Mouse (Mus musculus) neural tube, embryonic 12.5 days (tissue): ENCODE measurements around the gene Thsd7b. TPM values are rescaled to one million over a fixed set of nuclear protein-coding genes. Genes with fewer than 3 reads are reported as not detected.

Experiments
- ATAC-seq: fragments of 200-750 bp; cut with Nextera tagmentation; 2 replicates; pipeline ENCODE4 v1.8.0; 2017; ENCODE audit warnings: low read depth, mild to moderate bottlenecking, moderate TSS enrichment, moderate library complexity; ENCODE audit not compliant: low FRiP score
- H3K27ac ChIP-seq: fragments of 300-500 bp; sonication (generic); 2 replicates; pipeline ENCODE4 v1.5.1; 2016
- H3K27me3 ChIP-seq: fragments of 300-500 bp; sonication (generic); replicated peaks from 2 replicates; pipeline ENCODE4 v1.6.1; 2016; ENCODE audit warnings: mild to moderate bottlenecking
- H3K36me3 ChIP-seq: fragments of 300-500 bp; sonication (generic); 2 replicates; pipeline ENCODE4 v1.6.1; 2016; ENCODE audit warnings: mild to moderate bottlenecking
- H3K4me1 ChIP-seq: fragments of 300-500 bp; sonication (generic); 2 replicates; pipeline ENCODE4 v1.6.1; 2016
- H3K4me2 ChIP-seq: fragments of 300-500 bp; sonication (generic); replicated peaks from 2 replicates; pipeline ENCODE4 v1.6.1; 2016; ENCODE audit warnings: mild to moderate bottlenecking
- H3K4me3 ChIP-seq: fragments of 300-500 bp; sonication (generic); 2 replicates; pipeline ENCODE4 v1.5.1; 2016
- H3K9ac ChIP-seq: fragments of 300-500 bp; sonication (generic); 2 replicates; pipeline ENCODE4 v1.6.1; 2016; ENCODE audit warnings: mild to moderate bottlenecking
- H3K9me3 ChIP-seq: fragments of 300-500 bp; sonication (generic); 2 replicates; pipeline ENCODE4 v1.6.1; 2016; ENCODE audit warnings: mild to moderate bottlenecking
- WGBS: fragments of 180-500 bp; shearing (Covaris S2); methylation state at CpG from one replicate; pipeline ENCODE4 v1.1.7; 2016; 5-methylcytosine and 5-hydroxymethylcytosine counted together
- polyA plus RNA-seq: library from polyadenylated mRNA; unstranded; fragments of >200 nt; fragmentation: Nextera tagmentation; extraction: Ambion mirVana; gene quantifications from 2 replicates; pipeline ENCODE4 v1.2.1, GENCODE M21; 2016

Thsd7b gene
- polyA plus RNA-seq, 1 experiment from 2014 or later = 39.5 TPM

DNA sequence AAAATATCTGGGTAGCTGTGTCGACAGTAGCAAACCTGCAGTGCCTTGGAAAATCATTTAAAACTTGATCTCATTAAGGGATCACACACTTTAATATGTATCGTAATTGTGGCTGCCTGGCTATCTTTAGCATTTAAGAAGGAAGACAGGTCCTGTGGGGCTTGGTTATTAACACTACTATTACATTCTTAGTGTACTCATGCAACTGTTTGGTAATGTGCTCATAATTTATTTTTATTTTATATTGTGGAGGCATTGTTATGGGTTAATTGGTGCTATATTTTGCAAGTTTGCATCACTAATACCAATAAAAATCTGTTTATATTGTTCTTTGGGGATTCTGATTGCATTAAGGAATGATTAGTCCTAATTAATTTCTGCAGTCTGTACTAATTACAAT is 265.4 kb downstream of the Thsd7b start:
- Histone ChIP-seq H3K36me3 (no peaks in the 10 kb centered on the region), H3K4me3 (no peak overlapping the region), H3K27ac (no peak overlapping the region), H3K9ac (no peak overlapping the region), H3K27me3 (no peaks in the 10 kb centered on the region), H3K9me3 (no peaks in the 10 kb centered on the region), H3K4me1 (no peaks in the 10 kb centered on the region), H3K4me2 (no peak overlapping the region)
- peak; percentile 53; the same call in 1 of the 2 replicates for ATAC-seq
- WGBS = 63% methylated on average over 2 of the region's 2 CpGs

DNA sequence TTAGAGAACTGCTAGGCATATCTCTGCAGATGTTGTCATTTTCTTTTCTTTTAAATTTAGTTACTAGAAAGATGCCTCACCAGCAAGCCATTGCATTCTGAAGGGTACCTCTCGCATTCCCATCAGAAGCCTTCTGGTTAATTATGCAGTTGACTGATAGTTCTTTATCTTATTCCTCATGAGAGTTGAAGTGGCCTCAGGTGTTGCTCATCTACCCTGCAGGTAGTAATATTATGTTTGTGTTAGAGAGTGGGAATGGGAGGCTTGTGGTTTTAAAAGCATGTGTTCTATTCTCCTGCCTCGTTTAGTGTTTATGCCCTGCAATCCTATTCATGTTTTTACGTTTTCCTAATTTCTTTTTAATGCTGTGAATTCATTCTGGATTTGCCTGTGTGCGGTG is 265.9 kb downstream of the Thsd7b start:
- H3K9ac ChIP-seq = no peak overlapping the region
- no peak overlapping the region for H3K27ac ChIP-seq
- H3K27me3 ChIP-seq = no peaks in the 10 kb centered on the region
- ATAC-seq = 0 out of 2 replicates have a peak, but pooled peaks have one; percentile 25
- no peaks in the 10 kb centered on the region for H3K4me1 ChIP-seq
- H3K36me3 ChIP-seq = no peaks in the 10 kb centered on the region
- no peak overlapping the region for H3K4me3 ChIP-seq
- H3K4me2 ChIP-seq = no peak overlapping the region
- 77% methylated on average over 4 of the region's 4 CpGs for WGBS
- no peaks in the 10 kb centered on the region for H3K9me3 ChIP-seq

GRCm38 (mm10) chr1:129540751-129541150 is 267.6 kb downstream of the Thsd7b start:
- Histone ChIP-seq H3K36me3 (no peaks in the 10 kb centered on the region), H3K9me3 (no peaks in the 10 kb centered on the region), H3K9ac (no peak overlapping the region), H3K27ac (no peak overlapping the region), H3K4me2 (no peak overlapping the region), H3K27me3 (no peaks in the 10 kb centered on the region), H3K4me3 (no peak overlapping the region), H3K4me1 (no peaks in the 10 kb centered on the region)
- WGBS = 67% methylated on average over 1 of the region's 1 CpGs
- ATAC-seq = no peak

DNA sequence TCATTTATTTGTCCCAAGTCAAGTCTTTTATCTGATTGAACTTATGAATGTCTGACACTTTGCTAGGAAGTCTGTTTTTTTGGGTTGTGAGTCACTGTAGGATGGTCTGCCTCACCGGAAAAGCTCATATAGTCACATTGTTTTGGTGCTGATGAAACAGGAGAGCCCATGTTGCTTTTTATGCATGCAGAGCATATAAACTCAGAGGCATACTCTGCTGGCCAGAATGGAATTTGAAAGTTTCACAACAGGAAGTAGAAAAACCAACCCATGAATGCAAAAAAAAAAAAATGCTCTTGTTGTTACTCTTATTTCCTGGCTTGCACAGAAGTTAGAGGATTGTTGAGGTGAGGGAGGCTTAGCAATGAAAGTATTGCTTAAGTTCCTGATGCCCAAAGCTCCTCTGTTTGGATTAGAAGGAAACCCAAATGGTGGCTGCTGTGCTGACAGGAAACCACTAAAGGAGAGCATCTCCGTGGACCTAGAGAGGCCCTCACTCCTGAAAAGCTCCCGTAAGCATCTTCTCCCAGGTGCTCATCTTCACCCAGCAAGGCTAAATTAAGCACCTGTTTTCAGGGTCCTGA is 269.6 kb downstream of the Thsd7b start:
- H3K4me1 ChIP-seq = no peaks in the 10 kb centered on the region
- WGBS = 92% methylated on average over 3 of the region's 3 CpGs
- no peaks in the 10 kb centered on the region for H3K27me3 ChIP-seq
- no peaks in the 10 kb centered on the region for H3K36me3 ChIP-seq
- no peak overlapping the region for H3K27ac ChIP-seq
- no peak overlapping the region for H3K9ac ChIP-seq
- no peak overlapping the region for H3K4me3 ChIP-seq
- no peaks in the 10 kb centered on the region for H3K9me3 ChIP-seq
- no peak for ATAC-seq
- H3K4me2 ChIP-seq = no peak overlapping the region

DNA sequence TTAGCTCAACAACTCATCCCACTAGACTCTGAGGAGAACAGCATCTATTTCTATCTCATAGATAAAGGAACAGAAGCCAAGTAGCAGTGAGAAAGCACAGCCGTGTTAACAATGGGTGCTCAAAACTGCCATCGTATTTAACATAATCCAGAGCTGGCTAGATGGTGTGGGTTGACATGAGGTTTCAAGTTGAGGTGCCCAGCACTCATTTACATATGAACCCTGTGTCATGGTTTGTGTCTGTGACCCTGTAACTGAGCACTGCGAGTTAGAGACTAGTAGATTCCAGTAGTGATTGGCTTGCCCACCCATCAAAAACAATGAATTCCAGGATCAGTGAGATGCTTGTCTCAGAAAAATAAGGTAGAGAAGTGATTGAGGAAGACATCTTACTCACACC is 270.1 kb downstream of the Thsd7b start:
- H3K27ac ChIP-seq = no peak overlapping the region
- WGBS = 93% methylated on average over 3 of the region's 3 CpGs
- H3K4me3 ChIP-seq = no peak overlapping the region
- ATAC-seq = no peak
- no peaks in the 10 kb centered on the region for H3K4me1 ChIP-seq
- H3K4me2 ChIP-seq = no peak overlapping the region
- H3K9me3 ChIP-seq = no peaks in the 10 kb centered on the region
- no peaks in the 10 kb centered on the region for H3K27me3 ChIP-seq
- no peaks in the 10 kb centered on the region for H3K36me3 ChIP-seq
- no peak overlapping the region for H3K9ac ChIP-seq

GRCm38 (mm10) chr1:129558054-129558453 is 285.0 kb downstream of the Thsd7b start:
- WGBS = 94% methylated on average over 4 of the region's 4 CpGs
- Histone ChIP-seq H3K4me3 (no peak overlapping the region), H3K36me3 (no peaks in the 10 kb centered on the region), H3K4me2 (no peak overlapping the region), H3K9me3 (no peaks in the 10 kb centered on the region), H3K27me3 (no peaks in the 10 kb centered on the region), H3K9ac (no peak overlapping the region), H3K4me1 (no peaks in the 10 kb centered on the region), H3K27ac (no peak overlapping the region)
- no peak for ATAC-seq

- no peak overlapping the region for H3K27ac ChIP-seq
- no peak overlapping the region for H3K4me3 ChIP-seq
- H3K36me3 ChIP-seq = no peaks in the 10 kb centered on the region
- H3K4me1 ChIP-seq = no peaks in the 10 kb centered on the region
- H3K9ac ChIP-seq = no peak overlapping the region
- ATAC-seq = no peak
- no peaks in the 10 kb centered on the region for H3K9me3 ChIP-seq
- no peak overlapping the region for H3K4me2 ChIP-seq
- 88% methylated on average over 4 of the region's 4 CpGs for WGBS
- H3K27me3 ChIP-seq = no peaks in the 10 kb centered on the region
Observed at GRCm38 (mm10) chr1:129559137-129559536, 286.0 kb downstream of the Thsd7b start.

GRCm38 (mm10) chr1:129559812-129560211 is 286.7 kb downstream of the Thsd7b start:
- no peak for ATAC-seq
- Histone ChIP-seq H3K27me3 (no peaks in the 10 kb centered on the region), H3K9ac (no peak overlapping the region)

DNA sequence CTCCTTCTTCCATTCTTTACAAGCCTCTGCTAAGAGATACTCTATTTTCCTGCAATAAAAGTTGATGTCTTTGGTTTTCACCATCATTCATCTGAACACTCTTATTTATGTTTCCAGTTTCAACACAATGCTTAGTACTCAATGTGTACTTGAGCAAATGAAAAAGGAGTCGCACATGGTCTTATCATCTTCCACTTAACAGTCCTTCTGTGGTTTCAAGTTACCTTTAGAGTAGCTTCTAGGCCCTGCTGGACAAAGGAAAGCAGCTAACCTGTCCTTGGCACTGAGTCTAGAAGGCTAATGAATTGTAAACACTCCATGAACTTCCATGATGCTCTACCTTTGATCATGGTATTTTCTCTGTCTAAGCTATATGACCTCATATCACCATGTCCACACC is 289.6 kb downstream of the Thsd7b start:
- Histone ChIP-seq H3K4me1 (no peaks in the 10 kb centered on the region), H3K27me3 (no peaks in the 10 kb centered on the region), H3K4me2 (no peak overlapping the region), H3K9me3 (no peaks in the 10 kb centered on the region), H3K27ac (no peak overlapping the region), H3K4me3 (no peak overlapping the region), H3K36me3 (no peaks in the 10 kb centered on the region), H3K9ac (no peak overlapping the region)
- 78% methylated on average over 1 of the region's 1 CpGs for WGBS
- ATAC-seq = no peak

More at GRCm38 (mm10) chr1:129559812-129560211, 286.7 kb downstream of the Thsd7b start:
- 68% methylated on average over 3 of the region's 3 CpGs for WGBS
- no peaks in the 10 kb centered on the region for H3K36me3 ChIP-seq
- no peak overlapping the region for H3K27ac ChIP-seq
- H3K4me1 ChIP-seq = no peaks in the 10 kb centered on the region
- no peaks in the 10 kb centered on the region for H3K9me3 ChIP-seq
- H3K4me3 ChIP-seq = no peak overlapping the region
- H3K4me2 ChIP-seq = no peak overlapping the region

DNA sequence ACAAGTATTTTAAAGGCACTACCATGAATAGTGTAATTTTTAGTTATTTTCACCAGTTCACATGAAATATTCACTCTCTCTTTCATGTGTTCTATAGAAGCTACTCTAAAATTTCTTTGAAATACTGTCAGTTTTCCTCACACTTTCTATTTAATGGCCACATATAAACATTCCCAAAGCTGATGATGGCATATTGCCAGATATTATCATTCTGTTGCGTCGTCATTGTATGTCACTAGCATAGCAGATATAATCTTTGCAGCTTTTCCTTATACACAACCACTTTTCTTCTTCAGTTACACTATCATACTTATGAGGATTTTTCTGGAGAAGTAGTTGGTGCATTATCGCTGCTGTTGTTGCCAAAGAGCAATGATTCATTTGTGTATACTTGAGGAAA is 297.4 kb downstream of the Thsd7b start:
- no peak for ATAC-seq
- H3K36me3 ChIP-seq = no peaks in the 10 kb centered on the region
- H3K4me1 ChIP-seq = no peaks in the 10 kb centered on the region
- H3K27me3 ChIP-seq = no peaks in the 10 kb centered on the region
- no peak overlapping the region for H3K9ac ChIP-seq
- no peak overlapping the region for H3K27ac ChIP-seq
- H3K4me2 ChIP-seq = no peak overlapping the region
- 91% methylated on average over 3 of the region's 3 CpGs for WGBS
- H3K4me3 ChIP-seq = no peak overlapping the region
- no peaks in the 10 kb centered on the region for H3K9me3 ChIP-seq

DNA sequence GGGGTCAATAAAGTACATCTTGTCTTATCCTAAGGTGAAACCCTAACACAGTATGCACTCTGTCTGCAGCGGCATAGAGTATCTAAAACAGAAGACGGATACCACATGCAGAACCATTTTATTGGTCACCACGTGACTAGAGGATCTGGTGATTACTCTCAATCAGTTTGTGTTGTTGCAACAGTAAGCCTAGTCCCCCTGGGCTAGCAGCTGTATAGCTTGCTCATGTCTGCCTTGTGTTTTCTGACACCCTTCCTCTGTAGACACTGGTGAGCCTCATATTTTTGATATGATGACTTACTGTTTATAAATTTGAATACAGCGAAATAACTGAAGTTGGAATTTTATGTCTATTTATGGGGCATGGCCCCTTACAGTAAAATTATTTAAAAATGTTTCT is 306.9 kb downstream of the Thsd7b start:
- Histone ChIP-seq H3K4me3 (no peak overlapping the region), H3K27me3 (no peaks in the 10 kb centered on the region), H3K9me3 (no peaks in the 10 kb centered on the region), H3K4me2 (no peak overlapping the region), H3K4me1 (no peaks in the 10 kb centered on the region), H3K36me3 (no peaks in the 10 kb centered on the region), H3K9ac (no peak overlapping the region), H3K27ac (no peak overlapping the region)
- ATAC-seq = no peak
- 79% methylated on average over 4 of the region's 4 CpGs for WGBS

- H3K9ac ChIP-seq = no peak overlapping the region
- H3K4me2 ChIP-seq = no peak overlapping the region
- no peak for ATAC-seq
- H3K9me3 ChIP-seq = no peaks in the 10 kb centered on the region
- H3K4me3 ChIP-seq = no peak overlapping the region
- no peak overlapping the region for H3K27ac ChIP-seq
- H3K36me3 ChIP-seq = no peaks in the 10 kb centered on the region
- no peaks in the 10 kb centered on the region for H3K4me1 ChIP-seq
- no peaks in the 10 kb centered on the region for H3K27me3 ChIP-seq
- 70% methylated on average over 6 of the region's 6 CpGs for whole genome bisulfite sequencing
Observed at GRCm38 (mm10) chr1:129586635-129587034, 313.5 kb downstream of the Thsd7b start.

GRCm38 (mm10) chr1:129589366-129590002 is 316.4 kb downstream of the Thsd7b start:
- no peaks in the 10 kb centered on the region for H3K27me3 ChIP-seq
- H3K36me3 ChIP-seq = no peaks in the 10 kb centered on the region
- no peaks in the 10 kb centered on the region for H3K4me1 ChIP-seq
- no peak overlapping the region for H3K9ac ChIP-seq
- H3K27ac ChIP-seq = no peak overlapping the region
- H3K4me2 ChIP-seq = no peak overlapping the region
- ATAC-seq = no peak
- WGBS = 78% methylated on average over 3 of the region's 3 CpGs
- no peaks in the 10 kb centered on the region for H3K9me3 ChIP-seq
- no peak overlapping the region for H3K4me3 ChIP-seq
